Mouse (Mus musculus): ENCODE measurements around the gene Prpf40b. TPM values are rescaled to one million over a fixed set of nuclear protein-coding genes. Genes with fewer than 3 reads are reported as not detected.
A peak's percentile ranks its signal among the peaks of the same experiment; 100 is the strongest.
"Not testable (repeated sequence)": the region's sequence is repeated elsewhere in the genome, so short reads cannot be mapped to it uniquely, and the experiment has no call there.

Gene Prpf40b
- total RNA-seq (2014; rRNA removed) (95.5 and 97.9 TPM in 2 replicates), polyA plus RNA-seq (2015; fragmentation: Nextera tagmentation; extraction: Ambion mirVana) (99.6 and 107 TPM in 2 replicates)

- no peaks in the 10 kb centered on the region for H3K9me3 ChIP-seq (ENCODE audit: low read length)
- H3K4me1 ChIP-seq (ENCODE audit: insufficient read depth, low read length) = peaks cover 6% of the 10 kb centered on the region; the same call in 1 of the 2 replicates
These were observed at the start of gene Prpf40b for GRCm38 (mm10) chr15:99294813-99295374. Gene Prpf40b, plus strand, starts transcription at chr15:99295087.

GRCm38 (mm10) chr15:99246736-99247135 lies 48.2 kb upstream of the Prpf40b start:
- H3K27me3 ChIP-seq (ENCODE audit: insufficient read depth, low read length); H3K4me1 ChIP-seq (ENCODE audit: insufficient read depth, low read length); H3K4me3 ChIP-seq (ENCODE audit: low read depth, low read length); H3K9me3 ChIP-seq (ENCODE audit: low read length); ATAC-seq (ENCODE audit: low FRiP score); H3K4me2 ChIP-seq (ENCODE audit: low read depth, low read length, poor library complexity, severe bottlenecking); H3K27ac ChIP-seq (ENCODE audit: low read depth, low read length); H3K9ac ChIP-seq (replicated peaks; ENCODE audit: low read length, poor library complexity, severe bottlenecking): not testable (repeated sequence)
- peak; percentile 50 for DNase-seq (ENCODE audit: low spot score)
- WGBS = 91% methylated on average over 6 of the region's 6 CpGs
- peaks cover 42% of the 10 kb centered on the region for H3K36me3 ChIP-seq (ENCODE audit: insufficient read depth, low read length)

More at GRCm38 (mm10) chr15:99294813-99295374, at the start of gene Prpf40b:
- H3K4me2 ChIP-seq (ENCODE audit: low read depth, low read length, poor library complexity, severe bottlenecking) = peak within 1 kb of the TSS; percentile 58
- peak within 1 kb of the TSS; percentile 76 for H3K27ac ChIP-seq (ENCODE audit: low read depth, low read length)
- peak; percentile 94 for DNase-seq (ENCODE audit: low spot score)
- peak; percentile 95 for ATAC-seq (ENCODE audit: low FRiP score)
- peak; percentile 59 for TF ChIP-seq CTCF (IDR thresholded peaks at IDR 0.05)
- WGBS = under 1% methylated on average over 35 of the region's 64 CpGs
- no peaks in the 10 kb centered on the region for H3K27me3 ChIP-seq (ENCODE audit: insufficient read depth, low read length)
- no peaks in the 10 kb centered on the region; the same call in 1 of the 2 replicates for H3K36me3 ChIP-seq (ENCODE audit: insufficient read depth, low read length)
- H3K4me3 ChIP-seq (ENCODE audit: low read depth, low read length) = peak within 1 kb of the TSS; percentile 53
- peak within 1 kb of the TSS; percentile 75 for H3K9ac ChIP-seq (replicated peaks; ENCODE audit: low read length, poor library complexity, severe bottlenecking)

GRCm38 (mm10) chr15:99248972-99249371 lies 45.9 kb upstream of the Prpf40b start:
- no peak for TF ChIP-seq CTCF (IDR thresholded peaks at IDR 0.05)
- no peak overlapping the region for H3K9ac ChIP-seq (replicated peaks; ENCODE audit: low read length, poor library complexity, severe bottlenecking)
- no peak for ATAC-seq (ENCODE audit: low FRiP score)
- peaks cover 32% of the 10 kb centered on the region for H3K36me3 ChIP-seq (ENCODE audit: insufficient read depth, low read length)
- WGBS = 88% methylated on average over 9 of the region's 9 CpGs
- no peak overlapping the region for H3K4me2 ChIP-seq (ENCODE audit: low read depth, low read length, poor library complexity, severe bottlenecking)
- no peaks in the 10 kb centered on the region for H3K9me3 ChIP-seq (ENCODE audit: low read length)
- H3K27me3 ChIP-seq (ENCODE audit: insufficient read depth, low read length) = no peaks in the 10 kb centered on the region
- no peak overlapping the region for H3K4me3 ChIP-seq (ENCODE audit: low read depth, low read length)
- DNase-seq (ENCODE audit: low spot score) = no peak
- 0 out of 2 replicates have a peak, but pooled peaks cover 3% of the 10 kb centered on the region for H3K4me1 ChIP-seq (ENCODE audit: insufficient read depth, low read length)
- no peak overlapping the region for H3K27ac ChIP-seq (ENCODE audit: low read depth, low read length)

GRCm38 (mm10) chr15:99249938-99250337 lies 44.9 kb upstream of the Prpf40b start:
- Histone ChIP-seq H3K27me3 (ENCODE audit: insufficient read depth, low read length) (no peaks in the 10 kb centered on the region), H3K9ac (replicated peaks; ENCODE audit: low read length, poor library complexity, severe bottlenecking) (no peak overlapping the region), H3K4me2 (ENCODE audit: low read depth, low read length, poor library complexity, severe bottlenecking) (no peak overlapping the region), H3K9me3 (ENCODE audit: low read length) (no peaks in the 10 kb centered on the region), H3K4me1 (ENCODE audit: insufficient read depth, low read length) (0 out of 2 replicates have a peak, but pooled peaks cover 3% of the 10 kb centered on the region), H3K27ac (ENCODE audit: low read depth, low read length) (no peak overlapping the region), H3K36me3 (ENCODE audit: insufficient read depth, low read length) (peaks cover 23% of the 10 kb centered on the region), H3K4me3 (ENCODE audit: low read depth, low read length) (no peak overlapping the region)
- DNase-seq (ENCODE audit: low spot score) (no peak), ATAC-seq (ENCODE audit: low FRiP score) (no peak)
- no peak for TF ChIP-seq CTCF (IDR thresholded peaks at IDR 0.05)
- 89% methylated on average over 11 of the region's 11 CpGs for WGBS

- Histone ChIP-seq H3K4me3 (ENCODE audit: low read depth, low read length) (peak overlapping the region; percentile 41), H3K9ac (replicated peaks; ENCODE audit: low read length, poor library complexity, severe bottlenecking) (peak overlapping the region; percentile 55; the same call in 1 of the 2 replicates), H3K36me3 (ENCODE audit: insufficient read depth, low read length) (peaks cover 21% of the 10 kb centered on the region), H3K4me2 (ENCODE audit: low read depth, low read length, poor library complexity, severe bottlenecking) (peak overlapping the region; percentile 77)
- H3K4me1 ChIP-seq (ENCODE audit: insufficient read depth, low read length); DNase-seq (ENCODE audit: low spot score); H3K27me3 ChIP-seq (ENCODE audit: insufficient read depth, low read length); H3K27ac ChIP-seq (ENCODE audit: low read depth, low read length); H3K9me3 ChIP-seq (ENCODE audit: low read length): not testable (repeated sequence)
- ATAC-seq (ENCODE audit: low FRiP score) = 0 out of 2 replicates have a peak, but pooled peaks have one; percentile 3
- under 1% methylated on average over 14 of the region's 15 CpGs for WGBS
These were observed 43.8 kb upstream of the Prpf40b start for GRCm38 (mm10) chr15:99251111-99251510.

GRCm38 (mm10) chr15:99251626-99252380 lies 43.1 kb upstream of the Prpf40b start, which contains the start of gene Mcrs1:
Gene Mcrs1, minus strand, starts transcription at chr15:99251961.
- peak within 1 kb of the TSS; percentile 58 for H3K9ac ChIP-seq (replicated peaks; ENCODE audit: low read length, poor library complexity, severe bottlenecking)
- peak within 1 kb of the TSS; percentile 41 for H3K4me3 ChIP-seq (ENCODE audit: low read depth, low read length)
- peak within 1 kb of the TSS; percentile 84 for H3K27ac ChIP-seq (ENCODE audit: low read depth, low read length)
- ATAC-seq (ENCODE audit: low FRiP score) (peak; percentile 94), DNase-seq (ENCODE audit: low spot score) (peak; percentile 100)
- H3K36me3 ChIP-seq (ENCODE audit: insufficient read depth, low read length) = peaks cover 14% of the 10 kb centered on the region
- WGBS = under 1% methylated on average over 52 of the region's 52 CpGs
- TF ChIP-seq CTCF (IDR thresholded peaks at IDR 0.05) = no peak; the same call in 1 of the 2 replicates
- no peaks in the 10 kb centered on the region for H3K9me3 ChIP-seq (ENCODE audit: low read length)
- no peaks in the 10 kb centered on the region for H3K27me3 ChIP-seq (ENCODE audit: insufficient read depth, low read length)
- H3K4me2 ChIP-seq (ENCODE audit: low read depth, low read length, poor library complexity, severe bottlenecking) = peak within 1 kb of the TSS; percentile 77
- 0 out of 2 replicates have a peak, but pooled peaks cover 3% of the 10 kb centered on the region for H3K4me1 ChIP-seq (ENCODE audit: insufficient read depth, low read length)

Data from midbrain, postnatal 0 days (tissue).